Mouse (Mus musculus) spleen, adult 2 months (tissue): Measurements from ENCODE around the gene Ube2l6.

Experiments used
- CTCF ChIP-seq: fragments of 200-500 bp; IDR thresholded peaks from 2 replicates; pipeline ENCODE4 v1.5.1; 2011; ENCODE audit warnings: mild to moderate bottlenecking, inconsistent platforms; ENCODE audit not compliant: insufficient read depth, insufficient read length, insufficient replicate concordance; ENCODE audit errors: extremely low read depth
- POLR2A ChIP-seq: fragments of 200-500 bp; IDR thresholded peaks from 2 replicates; pipeline ENCODE4 v1.6.1; 2011; ENCODE audit warnings: low read depth, low read length, inconsistent platforms

GRCm38 (mm10) chr2:84823237-84823636 is 24.6 kb downstream of the Ube2l6 start:
- TF ChIP-seq POLR2A (no peak), CTCF (no peak)
